Mouse (Mus musculus): ENCODE results near the gene Olfr1441. TPM values are rescaled to one million over a fixed set of nuclear protein-coding genes. Genes with fewer than 3 reads are reported as not detected.

Olfr1441 gene
- total RNA-seq, 1 experiment from 2014 or later: not detected

GRCm38 (mm10) chr19:12463722-12464035 is 46.4 kb downstream of the Olfr1441 start:
- DNase-seq: peak; percentile 25

- DNase-seq: no peak
Measured at GRCm38 (mm10) chr19:12464127-12464526, 46.9 kb downstream of the Olfr1441 start.

- no peak for DNase-seq
Measured at GRCm38 (mm10) chr19:12464674-12465073, 47.4 kb downstream of the Olfr1441 start.

- DNase-seq: no peak
Measured at GRCm38 (mm10) chr19:12465530-12466144, 48.4 kb downstream of the Olfr1441 start.

GRCm38 (mm10) chr19:12466204-12466603 is 49.0 kb downstream of the Olfr1441 start:
- DNase-seq: peak; percentile 57

GRCm38 (mm10) chr19:12467436-12467835 is 50.2 kb downstream of the Olfr1441 start:
- no peak for DNase-seq

GRCm38 (mm10) chr19:12471866-12472265 is 54.6 kb downstream of the Olfr1441 start:
- no peak for DNase-seq

- no peak for DNase-seq
Measured at GRCm38 (mm10) chr19:12472381-12472976, 55.2 kb downstream of the Olfr1441 start.

Other genes with a start within 250 kb of the Olfr1441 start
- not detected in 2 replicates for gene Olfr1555-ps1, start 247.3 kb upstream of the Olfr1441 start, total RNA-seq (2021)
- not detected in 2 replicates for gene Olfr1431, start 216.8 kb upstream of the Olfr1441 start, total RNA-seq (2021)
- gene Olfr1432, start 184.8 kb upstream of the Olfr1441 start, total RNA-seq (2021): not detected in 2 replicates
- gene Olfr262, start 175.8 kb upstream of the Olfr1441 start, total RNA-seq (2021): not detected in 2 replicates
- not detected in 2 replicates for gene Olfr235, start 156.4 kb upstream of the Olfr1441 start, total RNA-seq (2021)
- gene Olfr1434, start 137.6 kb upstream of the Olfr1441 start, total RNA-seq (2021): not detected in 2 replicates
- not detected in 2 replicates for gene Olfr1436, start 118.3 kb upstream of the Olfr1441 start, total RNA-seq (2021)
- gene Olfr1437, start 92.3 kb upstream of the Olfr1441 start, total RNA-seq (2021): not detected in 2 replicates
- gene Olfr1438-ps1, start 81.5 kb upstream of the Olfr1441 start, total RNA-seq (2021): not detected in 2 replicates
- gene Olfr1440, start 30.2 kb upstream of the Olfr1441 start, total RNA-seq (2021): not detected in 2 replicates
- gene Pfpl, start 10.5 kb downstream of the Olfr1441 start, total RNA-seq (2021): not detected in 2 replicates
- gene Mpeg1, start 43.3 kb downstream of the Olfr1441 start, total RNA-seq (2021): 12.4 and 16.5 TPM in 2 replicates
- 14.9 and 15.1 TPM in 2 replicates for gene Dtx4, start 84.0 kb downstream of the Olfr1441 start, total RNA-seq (2021)
- 6.3 and 6.7 TPM in 2 replicates for gene Fam111a, start 128.3 kb downstream of the Olfr1441 start, total RNA-seq (2021)
- 1.3 TPM in 1 of 2 replicates, not detected in the other for gene Gm4952, start 182.5 kb downstream of the Olfr1441 start, total RNA-seq (2021)
- not detected in 2 replicates for gene Glyat, start 215.9 kb downstream of the Olfr1441 start, total RNA-seq (2021)

Measured in adrenal gland, postnatal 25 days (tissue).